Mouse (Mus musculus): ENCODE measurements at regions not wholly inside any gene's neighbourhood (a gene's known extent, or its start where the extent isn't known, plus 50 kb on each side); places are given as distances from the start of the nearest gene placed in this dataset.

- Histone ChIP-seq H3K4me3 (ENCODE audit: low read length) (no peak overlapping the region), H3K9ac (ENCODE audit: low read length) (no peak overlapping the region), H3K27me3 (ENCODE audit: control insufficient read depth, insufficient read depth, low read depth, low read length) (no peaks in the 10 kb centered on the region), H3K4me2 (ENCODE audit: low read depth, low read length) (no peak overlapping the region), H3K4me1 (replicated peaks; ENCODE audit: control insufficient read depth, insufficient read depth, low read length) (0 out of 2 replicates have a peak, but pooled peaks cover 2% of the 10 kb centered on the region), H3K9me3 (ENCODE audit: control insufficient read depth, low read length) (no peaks in the 10 kb centered on the region), H3K27ac (ENCODE audit: low read length) (no peak overlapping the region), H3K36me3 (ENCODE audit: control insufficient read depth, insufficient read depth, low read length) (no peaks in the 10 kb centered on the region)
- 44% methylated on average over 4 of the region's 4 CpGs for WGBS
- no peak for ATAC-seq (ENCODE audit: low read depth)
These were observed 105.3 kb upstream of the Peli1 start for GRCm38 (mm10) chr11:20985771-20986170.

DNA sequence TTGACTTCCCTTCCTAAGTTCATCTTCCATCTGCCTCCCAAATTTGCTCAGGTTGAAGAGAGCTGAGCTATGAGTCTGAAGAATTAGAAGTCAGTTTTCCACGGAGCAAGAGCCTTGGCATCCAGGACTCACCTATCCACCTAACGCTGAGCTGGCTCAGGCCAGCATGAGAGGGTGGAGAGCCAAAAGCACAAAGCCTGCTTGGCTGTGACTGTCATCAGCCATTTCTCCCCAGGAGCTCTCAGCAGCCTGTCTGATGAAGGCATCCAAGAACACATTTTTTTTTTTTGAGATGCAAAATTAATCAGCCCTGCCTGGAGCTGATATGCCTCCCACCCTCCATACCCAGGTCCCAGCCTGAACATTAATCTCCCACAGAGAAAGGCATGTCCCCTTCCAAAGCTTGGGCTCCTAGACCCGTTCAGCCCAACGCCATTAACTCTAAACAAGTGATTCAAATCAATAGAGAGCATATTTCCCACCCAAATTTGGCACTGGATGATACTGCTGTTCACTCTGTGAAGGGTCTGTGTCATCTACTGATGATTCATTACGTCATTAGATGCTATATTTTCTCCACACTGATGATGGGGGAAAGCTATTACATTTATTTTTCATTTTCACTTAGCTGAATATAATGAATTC, 103.8 kb upstream of the Peli1 start:
- ATAC-seq (ENCODE audit: low read depth), result no peak
- H3K27me3 ChIP-seq (ENCODE audit: control insufficient read depth, insufficient read depth, low read depth, low read length), result no peaks in the 10 kb centered on the region
- H3K4me1 ChIP-seq (replicated peaks; ENCODE audit: control insufficient read depth, insufficient read depth, low read length), result 0 out of 2 replicates have a peak, but pooled peaks cover 2% of the 10 kb centered on the region
- H3K9me3 ChIP-seq (ENCODE audit: control insufficient read depth, low read length), result no peaks in the 10 kb centered on the region
- no peak overlapping the region for H3K4me3 ChIP-seq (ENCODE audit: low read length)
- no peak overlapping the region for H3K27ac ChIP-seq (ENCODE audit: low read length)
- no peak overlapping the region for H3K9ac ChIP-seq (ENCODE audit: low read length)
- no peaks in the 10 kb centered on the region for H3K36me3 ChIP-seq (ENCODE audit: control insufficient read depth, insufficient read depth, low read length)
- 61% methylated on average over 5 of the region's 5 CpGs for WGBS
- no peak overlapping the region for H3K4me2 ChIP-seq (ENCODE audit: low read depth, low read length)

GRCm38 (mm10) chr11:20987841-20988251, 103.2 kb upstream of the Peli1 start:
- H3K27me3 ChIP-seq (ENCODE audit: control insufficient read depth, insufficient read depth, low read depth, low read length), result no peaks in the 10 kb centered on the region
- no peak overlapping the region for H3K9ac ChIP-seq (ENCODE audit: low read length)
- H3K4me1 ChIP-seq (replicated peaks; ENCODE audit: control insufficient read depth, insufficient read depth, low read length), result 0 out of 2 replicates have a peak, but pooled peaks cover 2% of the 10 kb centered on the region
- no peak overlapping the region for H3K4me3 ChIP-seq (ENCODE audit: low read length)
- H3K27ac ChIP-seq (ENCODE audit: low read length), result no peak overlapping the region
- WGBS, result 75% methylated on average over 11 of the region's 11 CpGs
- no peaks in the 10 kb centered on the region for H3K9me3 ChIP-seq (ENCODE audit: control insufficient read depth, low read length)
- H3K36me3 ChIP-seq (ENCODE audit: control insufficient read depth, insufficient read depth, low read length), result no peaks in the 10 kb centered on the region
- no peak for ATAC-seq (ENCODE audit: low read depth)
- H3K4me2 ChIP-seq (ENCODE audit: low read depth, low read length), result no peak overlapping the region

GRCm38 (mm10) chr11:20988871-20989270, 102.2 kb upstream of the Peli1 start:
- Histone ChIP-seq H3K27me3 (ENCODE audit: control insufficient read depth, insufficient read depth, low read depth, low read length) (no peaks in the 10 kb centered on the region), H3K9ac (ENCODE audit: low read length) (no peak overlapping the region), H3K27ac (ENCODE audit: low read length) (no peak overlapping the region), H3K4me3 (ENCODE audit: low read length) (no peak overlapping the region), H3K36me3 (ENCODE audit: control insufficient read depth, insufficient read depth, low read length) (no peaks in the 10 kb centered on the region), H3K4me1 (replicated peaks; ENCODE audit: control insufficient read depth, insufficient read depth, low read length) (0 out of 2 replicates have a peak, but pooled peaks cover 2% of the 10 kb centered on the region), H3K4me2 (ENCODE audit: low read depth, low read length) (no peak overlapping the region), H3K9me3 (ENCODE audit: control insufficient read depth, low read length) (no peaks in the 10 kb centered on the region)
- ATAC-seq (ENCODE audit: low read depth), result no peak
- WGBS, result 79% methylated on average over 3 of the region's 3 CpGs

- H3K4me1 ChIP-seq (replicated peaks; ENCODE audit: control insufficient read depth, insufficient read depth, low read length), result no peaks in the 10 kb centered on the region
- 87% methylated on average over 4 of the region's 4 CpGs for WGBS
- H3K9me3 ChIP-seq (ENCODE audit: control insufficient read depth, low read length), result no peaks in the 10 kb centered on the region
- H3K4me2 ChIP-seq (ENCODE audit: low read depth, low read length), result no peak overlapping the region
- H3K27ac ChIP-seq (ENCODE audit: low read length), result no peak overlapping the region
- H3K27me3 ChIP-seq (ENCODE audit: control insufficient read depth, insufficient read depth, low read depth, low read length), result no peaks in the 10 kb centered on the region
- ATAC-seq (ENCODE audit: low read depth), result no peak
- H3K36me3 ChIP-seq (ENCODE audit: control insufficient read depth, insufficient read depth, low read length), result no peaks in the 10 kb centered on the region
- no peak overlapping the region for H3K9ac ChIP-seq (ENCODE audit: low read length)
- H3K4me3 ChIP-seq (ENCODE audit: low read length), result no peak overlapping the region
These were observed 97.5 kb upstream of the Peli1 start for GRCm38 (mm10) chr11:20993580-20993979.

DNA sequence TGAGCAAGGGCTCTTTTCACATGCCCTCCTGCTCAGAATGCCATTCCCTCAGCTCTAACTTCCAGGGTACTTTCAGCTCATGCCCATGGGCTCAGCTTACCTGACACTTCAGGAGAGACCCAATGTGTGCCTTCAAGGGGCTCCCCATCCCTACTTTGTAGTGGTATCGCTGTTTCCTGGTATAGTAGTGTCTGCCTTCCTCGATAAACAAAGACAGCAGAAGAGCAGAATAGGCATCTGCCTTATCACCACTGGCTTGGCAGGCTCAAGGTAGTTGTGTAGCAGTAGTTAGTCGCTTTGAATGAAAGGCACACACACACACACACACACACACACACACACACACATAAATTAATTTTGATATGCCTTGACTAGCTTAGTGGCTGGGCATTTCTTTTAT, 89.7 kb upstream of the Peli1 start:
- no peak overlapping the region for H3K27ac ChIP-seq (ENCODE audit: low read length)
- H3K27me3 ChIP-seq (ENCODE audit: control insufficient read depth, insufficient read depth, low read depth, low read length), result no peaks in the 10 kb centered on the region
- H3K4me1 ChIP-seq (replicated peaks; ENCODE audit: control insufficient read depth, insufficient read depth, low read length), result no peaks in the 10 kb centered on the region
- H3K36me3 ChIP-seq (ENCODE audit: control insufficient read depth, insufficient read depth, low read length), result no peaks in the 10 kb centered on the region
- H3K4me2 ChIP-seq (ENCODE audit: low read depth, low read length), result no peak overlapping the region
- no peaks in the 10 kb centered on the region for H3K9me3 ChIP-seq (ENCODE audit: control insufficient read depth, low read length)
- H3K9ac ChIP-seq (ENCODE audit: low read length), result no peak overlapping the region
- no peak for ATAC-seq (ENCODE audit: low read depth)
- no peak overlapping the region for H3K4me3 ChIP-seq (ENCODE audit: low read length)
- 78% methylated on average over 3 of the region's 3 CpGs for WGBS

- Histone ChIP-seq H3K4me3 (ENCODE audit: low read length) (no peak overlapping the region), H3K4me1 (replicated peaks; ENCODE audit: control insufficient read depth, insufficient read depth, low read length) (no peaks in the 10 kb centered on the region), H3K27me3 (ENCODE audit: control insufficient read depth, insufficient read depth, low read depth, low read length) (no peaks in the 10 kb centered on the region), H3K27ac (ENCODE audit: low read length) (no peak overlapping the region), H3K9me3 (ENCODE audit: control insufficient read depth, low read length) (no peaks in the 10 kb centered on the region), H3K36me3 (ENCODE audit: control insufficient read depth, insufficient read depth, low read length) (no peaks in the 10 kb centered on the region), H3K4me2 (ENCODE audit: low read depth, low read length) (no peak overlapping the region), H3K9ac (ENCODE audit: low read length) (no peak overlapping the region)
- no peak for ATAC-seq (ENCODE audit: low read depth)
- WGBS, result 91% methylated on average over 5 of the region's 5 CpGs
These were observed 83.9 kb upstream of the Peli1 start for GRCm38 (mm10) chr11:21007222-21007621.

DNA sequence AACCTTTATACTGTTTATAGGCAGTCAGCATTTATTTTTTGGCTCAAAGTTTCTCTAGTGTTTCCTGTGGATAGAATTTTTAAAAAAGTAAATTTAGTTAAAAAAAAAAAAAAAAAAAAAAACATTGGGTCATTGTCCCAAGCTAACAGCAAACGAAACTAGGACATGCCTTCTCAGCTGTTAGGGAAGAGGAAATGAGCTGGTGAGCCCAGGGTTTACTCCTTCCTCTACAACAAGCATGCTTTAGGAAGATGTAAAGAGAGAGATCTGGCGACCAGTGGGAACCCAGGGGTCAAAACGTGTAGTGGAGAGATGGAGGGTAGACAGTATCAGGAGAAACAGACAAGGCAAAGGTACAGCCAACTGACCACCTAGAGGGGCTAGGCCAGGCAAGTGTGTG, 81.6 kb upstream of the Peli1 start:
- ATAC-seq (ENCODE audit: low read depth), result no peak
- Histone ChIP-seq H3K27me3 (ENCODE audit: control insufficient read depth, insufficient read depth, low read depth, low read length) (no peaks in the 10 kb centered on the region), H3K9ac (ENCODE audit: low read length) (no peak overlapping the region), H3K4me1 (replicated peaks; ENCODE audit: control insufficient read depth, insufficient read depth, low read length) (0 out of 2 replicates have a peak, but pooled peaks cover under 1% of the 10 kb centered on the region), H3K36me3 (ENCODE audit: control insufficient read depth, insufficient read depth, low read length) (no peaks in the 10 kb centered on the region), H3K4me3 (ENCODE audit: low read length) (no peak overlapping the region), H3K9me3 (ENCODE audit: control insufficient read depth, low read length) (no peaks in the 10 kb centered on the region), H3K4me2 (ENCODE audit: low read depth, low read length) (no peak overlapping the region), H3K27ac (ENCODE audit: low read length) (no peak overlapping the region)
- 58% methylated on average over 3 of the region's 3 CpGs for WGBS

DNA sequence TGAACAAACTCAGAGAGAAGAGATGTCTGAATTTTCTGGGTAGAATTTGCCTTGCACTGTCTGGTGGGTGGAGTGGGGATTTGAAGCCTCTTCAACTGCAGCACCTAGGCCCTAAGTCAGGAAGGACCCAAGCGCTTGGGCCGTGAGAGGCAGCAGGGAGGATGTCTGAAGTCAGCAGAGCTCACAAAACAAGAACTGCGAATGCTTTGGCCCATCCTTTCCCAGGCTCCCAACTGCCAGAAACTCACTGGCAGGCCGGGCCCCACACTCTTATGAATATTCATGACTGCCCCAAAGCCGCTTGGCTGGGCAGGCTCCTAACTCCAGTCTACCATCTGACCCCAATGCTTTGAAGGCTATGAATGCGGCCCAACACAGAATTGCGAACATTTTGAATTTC, 80.2 kb upstream of the Peli1 start:
- no peak for ATAC-seq (ENCODE audit: low read depth)
- Histone ChIP-seq H3K9me3 (ENCODE audit: control insufficient read depth, low read length) (no peaks in the 10 kb centered on the region), H3K27ac (ENCODE audit: low read length) (no peak overlapping the region), H3K36me3 (ENCODE audit: control insufficient read depth, insufficient read depth, low read length) (no peaks in the 10 kb centered on the region), H3K4me1 (replicated peaks; ENCODE audit: control insufficient read depth, insufficient read depth, low read length) (peaks cover 12% of the 10 kb centered on the region), H3K27me3 (ENCODE audit: control insufficient read depth, insufficient read depth, low read depth, low read length) (no peaks in the 10 kb centered on the region), H3K4me2 (ENCODE audit: low read depth, low read length) (no peak overlapping the region), H3K9ac (ENCODE audit: low read length) (no peak overlapping the region), H3K4me3 (ENCODE audit: low read length) (no peak overlapping the region)
- 66% methylated on average over 7 of the region's 7 CpGs for WGBS

GRCm38 (mm10) chr11:21014250-21014649, 76.8 kb upstream of the Peli1 start:
- WGBS, result 49% methylated on average over 3 of the region's 3 CpGs
- Histone ChIP-seq H3K4me2 (ENCODE audit: low read depth, low read length) (no peak overlapping the region), H3K9ac (ENCODE audit: low read length) (no peak overlapping the region), H3K4me3 (ENCODE audit: low read length) (no peak overlapping the region), H3K27me3 (ENCODE audit: control insufficient read depth, insufficient read depth, low read depth, low read length) (no peaks in the 10 kb centered on the region), H3K36me3 (ENCODE audit: control insufficient read depth, insufficient read depth, low read length) (no peaks in the 10 kb centered on the region), H3K27ac (ENCODE audit: low read length) (no peak overlapping the region), H3K9me3 (ENCODE audit: control insufficient read depth, low read length) (no peaks in the 10 kb centered on the region), H3K4me1 (replicated peaks; ENCODE audit: control insufficient read depth, insufficient read depth, low read length) (peaks cover 17% of the 10 kb centered on the region)
- no peak for ATAC-seq (ENCODE audit: low read depth)
